Mouse (Mus musculus): ENCODE measurements at regions not wholly inside any gene's neighbourhood (a gene's known extent, or its start where the extent isn't known, plus 50 kb on each side); places are given as distances from the start of the nearest gene placed in this dataset.

DNA sequence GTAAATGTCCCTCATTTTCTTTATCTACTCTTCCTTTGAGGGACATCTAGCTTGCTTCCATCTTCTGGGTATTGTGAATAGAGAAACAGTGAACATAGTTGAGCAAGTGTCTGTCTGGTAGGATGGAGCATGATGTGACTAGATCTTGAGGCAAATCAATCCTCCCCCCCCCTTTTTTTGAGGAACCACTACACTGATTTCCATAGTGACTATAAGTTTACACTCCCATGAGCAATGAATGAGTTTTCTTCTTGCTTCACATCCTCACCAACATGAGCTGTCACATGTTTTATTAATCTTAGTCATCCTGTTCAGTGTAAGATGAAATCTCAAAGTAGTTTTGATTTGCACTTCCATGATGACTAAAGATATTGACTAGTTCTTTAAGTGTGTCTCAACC is 92.7 kb downstream of the Arrdc4 start:
- no peak for DNase-seq
- Histone ChIP-seq H3K36me3 (ENCODE audit: control insufficient read depth, insufficient read depth, low read length) (no peaks in the 10 kb centered on the region), H3K27me3 (replicated peaks; ENCODE audit: control insufficient read depth, insufficient read depth, low read length) (no peaks in the 10 kb centered on the region), H3K4me1 (ENCODE audit: control insufficient read depth, insufficient read depth, low read length) (no peaks in the 10 kb centered on the region), H3K27ac (ENCODE audit: insufficient read depth, low read depth, low read length) (no peak overlapping the region), H3K4me3 (ENCODE audit: insufficient read depth, low read depth, low read length) (no peak overlapping the region)
- TF ChIP-seq CTCF (conservative IDR thresholded peaks at IDR 0.05; ENCODE audit: insufficient read depth, insufficient read length, low read depth, low read length) = no peak
- no peak for TF ChIP-seq POLR2A (IDR thresholded peaks at IDR 0.05; ENCODE audit: low read depth, low read length)

- 87% methylated on average over 1 of the region's 1 CpGs for WGBS
- Histone ChIP-seq H3K36me3 (ENCODE audit: control insufficient read depth, insufficient read depth, low read length) (no peaks in the 10 kb centered on the region), H3K27ac (ENCODE audit: insufficient read depth, low read depth, low read length) (no peak overlapping the region)
Observed at GRCm38 (mm10) chr7:68653534-68653933, 95.5 kb downstream of the Arrdc4 start.

GRCm38 (mm10) chr7:68651418-68651817 is 97.6 kb downstream of the Arrdc4 start:
- H3K4me3 ChIP-seq (ENCODE audit: insufficient read depth, low read depth, low read length) = no peak overlapping the region
- no peak overlapping the region for H3K27ac ChIP-seq (ENCODE audit: insufficient read depth, low read depth, low read length)
- no peaks in the 10 kb centered on the region for H3K4me1 ChIP-seq (ENCODE audit: control insufficient read depth, insufficient read depth, low read length)
- peak; percentile 16 for DNase-seq
- TF ChIP-seq POLR2A (IDR thresholded peaks at IDR 0.05; ENCODE audit: low read depth, low read length) (no peak), CTCF (conservative IDR thresholded peaks at IDR 0.05; ENCODE audit: insufficient read depth, insufficient read length, low read depth, low read length) (no peak)
- H3K27me3 ChIP-seq (replicated peaks; ENCODE audit: control insufficient read depth, insufficient read depth, low read length) = no peaks in the 10 kb centered on the region
- H3K36me3 ChIP-seq (ENCODE audit: control insufficient read depth, insufficient read depth, low read length) = no peaks in the 10 kb centered on the region
- 56% methylated on average over 4 of the region's 4 CpGs for WGBS

More at GRCm38 (mm10) chr7:68653534-68653933, 95.5 kb downstream of the Arrdc4 start:
- no peaks in the 10 kb centered on the region for H3K4me1 ChIP-seq (ENCODE audit: control insufficient read depth, insufficient read depth, low read length)
- H3K4me3 ChIP-seq (ENCODE audit: insufficient read depth, low read depth, low read length) = no peak overlapping the region
- TF ChIP-seq CTCF (conservative IDR thresholded peaks at IDR 0.05; ENCODE audit: insufficient read depth, insufficient read length, low read depth, low read length) (no peak), POLR2A (IDR thresholded peaks at IDR 0.05; ENCODE audit: low read depth, low read length) (no peak)
- no peak for DNase-seq
- no peaks in the 10 kb centered on the region for H3K27me3 ChIP-seq (replicated peaks; ENCODE audit: control insufficient read depth, insufficient read depth, low read length)

- no peaks in the 10 kb centered on the region for H3K36me3 ChIP-seq (ENCODE audit: control insufficient read depth, insufficient read depth, low read length)
- peak; percentile 8 for DNase-seq
- no peak for TF ChIP-seq CTCF (conservative IDR thresholded peaks at IDR 0.05; ENCODE audit: insufficient read depth, insufficient read length, low read depth, low read length)
- no peak for TF ChIP-seq POLR2A (IDR thresholded peaks at IDR 0.05; ENCODE audit: low read depth, low read length)
- no peaks in the 10 kb centered on the region for H3K4me1 ChIP-seq (ENCODE audit: control insufficient read depth, insufficient read depth, low read length)
- H3K27me3 ChIP-seq (replicated peaks; ENCODE audit: control insufficient read depth, insufficient read depth, low read length) = no peaks in the 10 kb centered on the region
- WGBS = 35% methylated on average over 7 of the region's 7 CpGs
- H3K27ac ChIP-seq (ENCODE audit: insufficient read depth, low read depth, low read length) = no peak overlapping the region
- H3K4me3 ChIP-seq (ENCODE audit: insufficient read depth, low read depth, low read length) = no peak overlapping the region
Observed at GRCm38 (mm10) chr7:68637556-68638215, 111.4 kb downstream of the Arrdc4 start.

DNA sequence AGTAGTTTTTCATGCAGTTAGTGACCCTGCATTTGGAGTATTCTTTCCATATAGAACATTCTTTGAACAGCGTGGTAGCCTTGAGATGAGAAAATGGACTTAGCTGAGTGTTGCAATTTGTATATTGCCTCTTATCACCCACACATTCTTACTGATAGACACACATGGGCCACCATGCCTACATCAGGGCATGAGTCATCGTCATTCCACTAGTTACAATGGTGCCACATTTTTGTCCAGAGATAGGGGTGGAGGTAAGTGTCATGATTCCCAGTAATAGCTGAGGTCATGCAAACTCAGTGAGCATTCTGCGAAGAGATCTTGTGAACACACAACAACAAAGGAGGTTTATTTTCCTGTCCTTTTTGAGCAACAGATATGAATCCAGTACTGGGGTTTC is 128.0 kb downstream of the Arrdc4 start:
- TF ChIP-seq CTCF (conservative IDR thresholded peaks at IDR 0.05; ENCODE audit: insufficient read depth, insufficient read length, low read depth, low read length) (no peak), POLR2A (IDR thresholded peaks at IDR 0.05; ENCODE audit: low read depth, low read length) (no peak)
- Histone ChIP-seq H3K4me3 (ENCODE audit: insufficient read depth, low read depth, low read length) (no peak overlapping the region), H3K4me1 (ENCODE audit: control insufficient read depth, insufficient read depth, low read length) (no peaks in the 10 kb centered on the region), H3K27ac (ENCODE audit: insufficient read depth, low read depth, low read length) (no peak overlapping the region), H3K27me3 (replicated peaks; ENCODE audit: control insufficient read depth, insufficient read depth, low read length) (no peaks in the 10 kb centered on the region), H3K36me3 (ENCODE audit: control insufficient read depth, insufficient read depth, low read length) (no peaks in the 10 kb centered on the region)
- WGBS = 92% methylated on average over 3 of the region's 3 CpGs
- no peak for DNase-seq

DNA sequence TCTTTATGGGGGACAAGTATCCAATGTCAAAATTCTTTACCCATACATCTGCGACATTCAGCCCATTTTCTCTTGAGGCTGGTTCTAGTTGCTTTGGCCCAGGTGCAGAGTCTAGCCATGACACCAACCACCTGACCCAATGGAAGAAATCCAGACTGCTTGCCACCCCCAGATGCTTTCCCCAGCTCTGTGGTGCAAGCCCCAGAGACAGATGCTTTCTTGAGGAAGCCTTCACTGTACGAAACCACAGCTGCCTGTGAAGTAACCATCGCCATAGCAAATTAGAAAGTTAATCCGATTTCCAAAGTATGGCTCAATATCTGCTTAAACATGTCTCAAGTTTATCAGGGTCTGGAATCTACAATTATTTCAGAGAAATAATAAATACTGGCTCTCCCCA is 138.5 kb downstream of the Arrdc4 start:
- no peaks in the 10 kb centered on the region for H3K27me3 ChIP-seq (replicated peaks; ENCODE audit: control insufficient read depth, insufficient read depth, low read length)
- no peaks in the 10 kb centered on the region for H3K4me1 ChIP-seq (ENCODE audit: control insufficient read depth, insufficient read depth, low read length)
- no peak overlapping the region for H3K4me3 ChIP-seq (ENCODE audit: insufficient read depth, low read depth, low read length)
- no peak for DNase-seq
- TF ChIP-seq POLR2A (IDR thresholded peaks at IDR 0.05; ENCODE audit: low read depth, low read length) (no peak), CTCF (conservative IDR thresholded peaks at IDR 0.05; ENCODE audit: insufficient read depth, insufficient read length, low read depth, low read length) (no peak)
- WGBS = 92% methylated on average over 4 of the region's 4 CpGs
- H3K27ac ChIP-seq (ENCODE audit: insufficient read depth, low read depth, low read length) = no peak overlapping the region
- no peaks in the 10 kb centered on the region for H3K36me3 ChIP-seq (ENCODE audit: control insufficient read depth, insufficient read depth, low read length)

GRCm38 (mm10) chr7:68607170-68607569 is 141.9 kb downstream of the Arrdc4 start:
- DNase-seq = no peak
- no peaks in the 10 kb centered on the region for H3K4me1 ChIP-seq (ENCODE audit: control insufficient read depth, insufficient read depth, low read length)
- H3K27me3 ChIP-seq (replicated peaks; ENCODE audit: control insufficient read depth, insufficient read depth, low read length) = no peaks in the 10 kb centered on the region
- H3K36me3 ChIP-seq (ENCODE audit: control insufficient read depth, insufficient read depth, low read length) = no peaks in the 10 kb centered on the region
- TF ChIP-seq CTCF (conservative IDR thresholded peaks at IDR 0.05; ENCODE audit: insufficient read depth, insufficient read length, low read depth, low read length) (no peak), POLR2A (IDR thresholded peaks at IDR 0.05; ENCODE audit: low read depth, low read length) (no peak)
- H3K27ac ChIP-seq (ENCODE audit: insufficient read depth, low read depth, low read length) = no peak overlapping the region
- H3K4me3 ChIP-seq (ENCODE audit: insufficient read depth, low read depth, low read length) = no peak overlapping the region
- WGBS = 66% methylated on average over 4 of the region's 4 CpGs
